Mouse (Mus musculus): ENCODE measurements around the gene Mmp15. TPM values are rescaled to one million over a fixed set of nuclear protein-coding genes. Genes with fewer than 3 reads are reported as not detected.

Mmp15 gene
- polyA plus RNA-seq, 1 experiment from 2014 or later, result 13.0 TPM

- Histone ChIP-seq H3K4me3 (ENCODE audit: low read depth, low read length) (no peak overlapping the region), H3K9ac (ENCODE audit: low read depth, low read length) (no peak overlapping the region), H3K27ac (ENCODE audit: low read depth, low read length) (no peak overlapping the region), H3K4me1 (replicated peaks; ENCODE audit: control insufficient read depth, insufficient read depth, low read length) (no peaks in the 10 kb centered on the region), H3K27me3 (ENCODE audit: control insufficient read depth, insufficient read depth, low read length) (no peaks in the 10 kb centered on the region), H3K36me3 (ENCODE audit: control insufficient read depth, insufficient read depth, low read length) (no peaks in the 10 kb centered on the region), H3K4me2 (replicated peaks; ENCODE audit: low read depth, low read length) (no peak overlapping the region), H3K9me3 (ENCODE audit: control insufficient read depth, low read length) (no peaks in the 10 kb centered on the region)
- DNase-seq (ENCODE audit: low spot score), result no peak
- ATAC-seq (ENCODE audit: low FRiP score), result no peak
Observed at GRCm38 (mm10) chr8:95380953-95381352, 28.9 kb downstream of the Mmp15 start.

- WGBS, result 85% methylated on average over 3 of the region's 3 CpGs
Observed at GRCm38 (mm10) chr8:95381595-95381994, 29.5 kb downstream of the Mmp15 start.

DNA sequence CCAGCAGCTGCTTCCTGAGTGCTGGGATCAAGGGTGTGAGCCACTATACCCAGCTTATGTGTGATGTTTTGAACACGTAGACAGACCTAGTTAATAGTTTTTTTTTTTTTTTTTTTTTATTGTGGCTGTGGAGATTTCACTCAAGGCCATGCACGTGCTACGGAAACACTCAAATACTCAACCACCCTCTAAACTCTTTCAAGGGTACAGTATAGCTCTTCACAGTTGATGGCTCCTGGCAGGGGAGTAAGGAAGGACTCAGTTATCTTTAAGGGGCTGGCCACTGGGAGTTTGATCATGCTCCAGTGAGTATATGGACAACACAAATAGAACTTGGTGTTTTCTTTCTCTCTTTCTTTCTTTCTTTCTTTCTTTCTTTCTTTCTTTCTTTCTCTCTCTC, 32.4 kb downstream of the Mmp15 start:
- ATAC-seq (ENCODE audit: low FRiP score), result no peak
- no peak overlapping the region for H3K4me3 ChIP-seq (ENCODE audit: low read depth, low read length)
- H3K9me3 ChIP-seq (ENCODE audit: control insufficient read depth, low read length), result no peaks in the 10 kb centered on the region
- 94% methylated on average over 3 of the region's 3 CpGs for WGBS
- no peaks in the 10 kb centered on the region for H3K36me3 ChIP-seq (ENCODE audit: control insufficient read depth, insufficient read depth, low read length)
- no peak overlapping the region for H3K9ac ChIP-seq (ENCODE audit: low read depth, low read length)
- no peak overlapping the region for H3K27ac ChIP-seq (ENCODE audit: low read depth, low read length)
- no peak overlapping the region for H3K4me2 ChIP-seq (replicated peaks; ENCODE audit: low read depth, low read length)
- no peaks in the 10 kb centered on the region for H3K4me1 ChIP-seq (replicated peaks; ENCODE audit: control insufficient read depth, insufficient read depth, low read length)
- H3K27me3 ChIP-seq (ENCODE audit: control insufficient read depth, insufficient read depth, low read length), result no peaks in the 10 kb centered on the region
- no peak for DNase-seq (ENCODE audit: low spot score)

More at GRCm38 (mm10) chr8:95381595-95381994, 29.5 kb downstream of the Mmp15 start:
- Histone ChIP-seq H3K36me3 (ENCODE audit: control insufficient read depth, insufficient read depth, low read length) (no peaks in the 10 kb centered on the region), H3K9ac (ENCODE audit: low read depth, low read length) (no peak overlapping the region), H3K27me3 (ENCODE audit: control insufficient read depth, insufficient read depth, low read length) (no peaks in the 10 kb centered on the region), H3K27ac (ENCODE audit: low read depth, low read length) (no peak overlapping the region), H3K4me3 (ENCODE audit: low read depth, low read length) (no peak overlapping the region), H3K4me2 (replicated peaks; ENCODE audit: low read depth, low read length) (no peak overlapping the region), H3K9me3 (ENCODE audit: control insufficient read depth, low read length) (no peaks in the 10 kb centered on the region), H3K4me1 (replicated peaks; ENCODE audit: control insufficient read depth, insufficient read depth, low read length) (no peaks in the 10 kb centered on the region)
- DNase-seq (ENCODE audit: low spot score) (no peak), ATAC-seq (ENCODE audit: low FRiP score) (no peak)

GRCm38 (mm10) chr8:95386037-95386436, 34.0 kb downstream of the Mmp15 start:
- ATAC-seq (ENCODE audit: low FRiP score) (no peak), DNase-seq (ENCODE audit: low spot score) (no peak)
- Histone ChIP-seq H3K4me2 (replicated peaks; ENCODE audit: low read depth, low read length) (no peak overlapping the region), H3K9ac (ENCODE audit: low read depth, low read length) (no peak overlapping the region), H3K9me3 (ENCODE audit: control insufficient read depth, low read length) (no peaks in the 10 kb centered on the region), H3K36me3 (ENCODE audit: control insufficient read depth, insufficient read depth, low read length) (no peaks in the 10 kb centered on the region), H3K4me3 (ENCODE audit: low read depth, low read length) (no peak overlapping the region), H3K4me1 (replicated peaks; ENCODE audit: control insufficient read depth, insufficient read depth, low read length) (no peaks in the 10 kb centered on the region), H3K27ac (ENCODE audit: low read depth, low read length) (no peak overlapping the region), H3K27me3 (ENCODE audit: control insufficient read depth, insufficient read depth, low read length) (no peaks in the 10 kb centered on the region)
- 79% methylated on average over 5 of the region's 5 CpGs for WGBS

- ATAC-seq (ENCODE audit: low FRiP score) (no peak), DNase-seq (ENCODE audit: low spot score) (no peak)
- Histone ChIP-seq H3K27me3 (ENCODE audit: control insufficient read depth, insufficient read depth, low read length) (no peaks in the 10 kb centered on the region), H3K36me3 (ENCODE audit: control insufficient read depth, insufficient read depth, low read length) (no peaks in the 10 kb centered on the region), H3K27ac (ENCODE audit: low read depth, low read length) (no peak overlapping the region), H3K9ac (ENCODE audit: low read depth, low read length) (no peak overlapping the region), H3K4me3 (ENCODE audit: low read depth, low read length) (no peak overlapping the region), H3K4me1 (replicated peaks; ENCODE audit: control insufficient read depth, insufficient read depth, low read length) (no peaks in the 10 kb centered on the region), H3K4me2 (replicated peaks; ENCODE audit: low read depth, low read length) (no peak overlapping the region), H3K9me3 (ENCODE audit: control insufficient read depth, low read length) (no peaks in the 10 kb centered on the region)
- WGBS, result 94% methylated on average over 10 of the region's 10 CpGs
Observed at GRCm38 (mm10) chr8:95387221-95387620, 35.2 kb downstream of the Mmp15 start.

GRCm38 (mm10) chr8:95387936-95388335, 35.9 kb downstream of the Mmp15 start:
- 86% methylated on average over 7 of the region's 7 CpGs for WGBS
- no peaks in the 10 kb centered on the region for H3K36me3 ChIP-seq (ENCODE audit: control insufficient read depth, insufficient read depth, low read length)
- H3K9ac ChIP-seq (ENCODE audit: low read depth, low read length), result no peak overlapping the region
- H3K9me3 ChIP-seq (ENCODE audit: control insufficient read depth, low read length), result no peaks in the 10 kb centered on the region
- ATAC-seq (ENCODE audit: low FRiP score) (no peak), DNase-seq (ENCODE audit: low spot score) (no peak)
- H3K27me3 ChIP-seq (ENCODE audit: control insufficient read depth, insufficient read depth, low read length), result no peaks in the 10 kb centered on the region
- H3K4me3 ChIP-seq (ENCODE audit: low read depth, low read length), result no peak overlapping the region
- no peaks in the 10 kb centered on the region for H3K4me1 ChIP-seq (replicated peaks; ENCODE audit: control insufficient read depth, insufficient read depth, low read length)
- H3K4me2 ChIP-seq (replicated peaks; ENCODE audit: low read depth, low read length), result no peak overlapping the region
- H3K27ac ChIP-seq (ENCODE audit: low read depth, low read length), result no peak overlapping the region

DNA sequence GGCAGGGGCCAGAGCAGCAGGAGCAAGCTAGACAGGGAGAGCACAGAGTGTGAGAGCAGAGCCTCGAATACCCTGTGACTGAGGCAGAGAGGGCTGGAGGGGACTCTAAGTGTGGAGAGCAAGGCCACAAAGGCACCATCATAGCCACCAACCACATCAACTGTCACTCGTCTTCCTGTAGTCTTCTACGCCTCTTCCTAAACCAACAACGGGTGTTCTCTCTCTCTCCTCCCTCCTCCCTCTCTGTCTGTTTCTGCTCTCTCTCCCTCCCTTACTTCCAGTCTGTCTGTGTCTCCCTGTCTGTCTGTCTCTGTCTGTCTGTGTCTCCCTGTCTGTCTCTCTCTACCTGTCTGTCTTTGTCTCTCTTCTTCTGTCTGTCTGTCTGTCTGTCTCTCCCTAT, 38.2 kb downstream of the Mmp15 start:
- ATAC-seq (ENCODE audit: low FRiP score) (no peak), DNase-seq (ENCODE audit: low spot score) (no peak)
- Histone ChIP-seq H3K4me2 (replicated peaks; ENCODE audit: low read depth, low read length) (no peak overlapping the region), H3K27ac (ENCODE audit: low read depth, low read length) (no peak overlapping the region), H3K9ac (ENCODE audit: low read depth, low read length) (no peak overlapping the region), H3K36me3 (ENCODE audit: control insufficient read depth, insufficient read depth, low read length) (no peaks in the 10 kb centered on the region), H3K4me3 (ENCODE audit: low read depth, low read length) (no peak overlapping the region), H3K9me3 (ENCODE audit: control insufficient read depth, low read length) (no peaks in the 10 kb centered on the region), H3K4me1 (replicated peaks; ENCODE audit: control insufficient read depth, insufficient read depth, low read length) (0 out of 2 replicates have a peak, but pooled peaks cover under 1% of the 10 kb centered on the region), H3K27me3 (ENCODE audit: control insufficient read depth, insufficient read depth, low read length) (no peaks in the 10 kb centered on the region)
- WGBS, result 70% methylated on average over 4 of the region's 4 CpGs

- no peak overlapping the region for H3K27ac ChIP-seq (ENCODE audit: low read depth, low read length)
- no peak for DNase-seq (ENCODE audit: low spot score)
- no peak overlapping the region for H3K4me2 ChIP-seq (replicated peaks; ENCODE audit: low read depth, low read length)
- no peaks in the 10 kb centered on the region for H3K9me3 ChIP-seq (ENCODE audit: control insufficient read depth, low read length)
- no peak for ATAC-seq (ENCODE audit: low FRiP score)
- 0 out of 2 replicates have a peak, but pooled peaks cover 3% of the 10 kb centered on the region for H3K4me1 ChIP-seq (replicated peaks; ENCODE audit: control insufficient read depth, insufficient read depth, low read length)
- no peak overlapping the region for H3K4me3 ChIP-seq (ENCODE audit: low read depth, low read length)
- 86% methylated on average over 7 of the region's 7 CpGs for WGBS
- no peaks in the 10 kb centered on the region for H3K36me3 ChIP-seq (ENCODE audit: control insufficient read depth, insufficient read depth, low read length)
- H3K9ac ChIP-seq (ENCODE audit: low read depth, low read length), result no peak overlapping the region
- no peaks in the 10 kb centered on the region for H3K27me3 ChIP-seq (ENCODE audit: control insufficient read depth, insufficient read depth, low read length)
Observed at GRCm38 (mm10) chr8:95391101-95391500, 39.0 kb downstream of the Mmp15 start.

DNA sequence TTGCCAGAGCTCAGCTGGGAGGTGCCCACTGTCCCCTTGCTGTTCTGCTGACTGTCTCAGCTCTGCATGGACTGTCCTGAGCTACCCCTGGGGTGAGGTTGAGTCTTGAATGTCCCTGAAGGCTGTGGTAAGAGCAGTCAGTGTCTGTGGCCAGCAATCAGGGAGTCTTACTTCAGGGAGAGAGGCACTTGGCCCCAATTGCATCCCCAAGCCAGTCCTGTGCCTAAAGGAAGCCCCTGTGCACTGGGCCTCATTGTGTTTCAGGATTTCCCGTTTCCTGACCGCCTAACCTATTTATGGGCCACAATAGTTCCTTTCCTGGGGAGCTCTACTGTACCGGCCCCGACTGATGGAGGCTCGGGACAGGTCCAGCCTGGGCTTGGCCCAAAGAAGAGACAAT, 40.5 kb downstream of the Mmp15 start:
- Histone ChIP-seq H3K9ac (ENCODE audit: low read depth, low read length) (no peak overlapping the region), H3K36me3 (ENCODE audit: control insufficient read depth, insufficient read depth, low read length) (no peaks in the 10 kb centered on the region), H3K27ac (ENCODE audit: low read depth, low read length) (no peak overlapping the region), H3K4me2 (replicated peaks; ENCODE audit: low read depth, low read length) (no peak overlapping the region), H3K4me3 (ENCODE audit: low read depth, low read length) (no peak overlapping the region), H3K4me1 (replicated peaks; ENCODE audit: control insufficient read depth, insufficient read depth, low read length) (0 out of 2 replicates have a peak, but pooled peaks cover 3% of the 10 kb centered on the region), H3K9me3 (ENCODE audit: control insufficient read depth, low read length) (no peaks in the 10 kb centered on the region), H3K27me3 (ENCODE audit: control insufficient read depth, insufficient read depth, low read length) (no peaks in the 10 kb centered on the region)
- no peak for DNase-seq (ENCODE audit: low spot score)
- 80% methylated on average over 5 of the region's 5 CpGs for WGBS
- ATAC-seq (ENCODE audit: low FRiP score), result no peak

All from hindbrain, embryonic 11.5 days (tissue).